Mouse (Mus musculus): Measurements from ENCODE around the gene Stk39.

Gene Stk39

DNA sequence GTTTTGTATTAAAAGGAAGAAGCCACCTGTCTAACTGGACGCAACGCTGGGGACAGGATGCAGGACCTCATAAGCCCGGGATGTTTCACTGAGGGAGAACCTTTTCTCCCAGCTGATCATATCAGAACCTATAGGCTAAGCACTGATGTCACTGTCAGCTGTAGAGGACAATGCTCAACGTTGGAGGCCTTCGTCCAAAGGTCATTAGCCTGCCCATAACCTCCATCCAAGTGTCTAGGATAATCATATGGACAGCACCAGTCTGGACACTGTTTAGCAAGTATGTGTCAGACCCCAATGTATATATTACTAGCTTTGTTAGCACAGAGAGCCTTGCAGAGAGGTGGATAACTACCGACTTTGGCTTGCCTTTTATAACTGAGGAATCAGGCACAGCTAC is 51.8 kb downstream of the Stk39 start:
- no peak for DNase-seq (ENCODE audit: low spot score)

DNA sequence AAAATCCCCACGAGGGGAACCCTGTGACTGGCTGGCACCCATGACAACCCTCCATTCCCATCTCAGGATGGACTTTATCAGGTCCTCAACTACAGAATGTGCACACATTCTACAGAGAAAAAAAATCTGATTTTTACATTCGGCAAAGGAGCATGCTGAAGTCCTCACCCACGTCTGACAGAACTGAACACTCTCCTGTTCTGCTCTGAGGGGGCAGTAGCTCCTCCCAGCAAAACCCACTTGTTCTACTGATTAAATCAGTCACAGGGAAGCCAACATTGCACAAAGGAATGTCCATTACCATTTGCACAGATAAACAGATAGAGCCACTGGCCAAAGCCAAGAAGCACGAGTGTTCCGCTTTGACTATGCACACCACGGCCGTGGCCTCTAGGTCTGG is 52.3 kb downstream of the Stk39 start:
- DNase-seq (ENCODE audit: low spot score): no peak

DNA sequence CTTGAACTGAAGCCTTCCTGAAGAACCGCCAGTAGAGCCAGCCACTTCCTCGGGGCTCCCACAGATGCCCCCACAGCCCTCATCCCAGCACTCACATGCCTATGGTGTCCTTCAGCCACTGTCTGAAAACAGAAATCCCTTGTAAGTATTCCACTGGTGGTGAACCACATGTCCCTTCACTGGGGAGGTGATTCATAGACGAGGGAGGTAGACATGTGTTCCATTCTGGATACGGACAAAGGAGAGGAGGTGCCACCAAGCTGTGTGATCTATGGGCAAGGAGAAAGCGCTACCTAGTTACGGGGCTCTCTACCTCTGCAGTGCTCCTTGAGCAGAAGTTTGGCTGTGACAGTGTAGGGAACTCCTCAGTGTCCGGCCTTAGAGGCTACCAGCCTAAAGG is 52.9 kb downstream of the Stk39 start:
- no peak for DNase-seq (ENCODE audit: low spot score)

DNA sequence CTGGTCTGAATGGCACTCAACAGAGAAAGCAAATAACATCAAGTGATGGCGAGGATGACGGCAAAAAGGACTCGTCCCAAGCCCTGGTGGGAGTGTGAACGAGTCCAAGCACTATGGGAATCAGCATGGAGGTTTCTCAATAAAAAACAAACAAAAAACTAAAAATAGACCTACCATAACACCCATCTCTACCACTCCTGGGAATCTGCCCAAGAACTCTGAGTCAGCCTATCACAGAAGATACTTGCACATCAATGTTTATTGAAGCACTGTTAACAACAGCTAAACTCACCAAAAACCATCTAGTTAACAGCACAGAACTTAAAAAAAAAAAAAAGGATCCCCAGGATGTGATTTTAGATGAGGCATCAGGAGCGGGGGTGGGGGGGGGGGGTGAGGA is 55.0 kb downstream of the Stk39 start:
- DNase-seq (ENCODE audit: low spot score): no peak

DNA sequence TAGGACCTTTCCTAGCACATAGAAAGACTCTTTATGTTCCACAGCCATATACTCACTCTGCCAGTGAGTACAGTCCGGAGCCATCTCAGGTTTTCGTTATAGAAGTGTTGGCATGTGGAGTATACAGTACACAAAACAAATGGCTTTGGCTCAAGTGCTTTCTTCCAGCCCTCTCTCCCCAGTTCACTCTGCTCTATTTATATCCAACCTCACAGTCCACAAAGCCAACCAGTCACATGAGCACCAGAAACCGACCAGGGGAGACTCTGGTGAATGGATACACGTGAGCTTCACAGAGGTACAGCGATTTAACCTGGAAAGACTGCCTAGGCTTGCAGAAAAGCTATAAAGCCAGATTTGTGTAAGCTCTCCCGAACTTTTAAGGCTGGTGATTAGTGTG is 56.4 kb downstream of the Stk39 start:
- no peak for DNase-seq (ENCODE audit: low spot score)

DNA sequence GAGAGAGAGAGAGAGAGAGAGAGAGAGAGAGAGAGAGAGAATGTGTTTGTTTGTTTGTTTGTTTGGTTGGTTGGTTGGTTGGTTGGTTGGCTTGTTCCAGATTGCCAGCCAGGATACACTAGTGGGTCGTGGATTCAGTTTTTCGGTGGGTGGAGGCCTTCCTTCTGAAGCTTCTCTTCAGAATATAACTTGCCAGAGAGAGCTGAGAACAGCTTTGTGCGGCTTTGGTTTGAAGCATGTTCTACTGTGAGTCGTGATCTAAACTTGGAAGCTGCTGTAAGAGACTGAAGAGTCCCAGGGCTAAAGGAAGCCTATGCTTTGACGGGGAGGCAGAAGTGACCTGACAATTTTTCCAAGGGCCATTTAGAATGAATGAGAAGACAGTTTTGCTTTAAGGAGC is 59.9 kb downstream of the Stk39 start:
- DNase-seq (ENCODE audit: low spot score): no peak

DNA sequence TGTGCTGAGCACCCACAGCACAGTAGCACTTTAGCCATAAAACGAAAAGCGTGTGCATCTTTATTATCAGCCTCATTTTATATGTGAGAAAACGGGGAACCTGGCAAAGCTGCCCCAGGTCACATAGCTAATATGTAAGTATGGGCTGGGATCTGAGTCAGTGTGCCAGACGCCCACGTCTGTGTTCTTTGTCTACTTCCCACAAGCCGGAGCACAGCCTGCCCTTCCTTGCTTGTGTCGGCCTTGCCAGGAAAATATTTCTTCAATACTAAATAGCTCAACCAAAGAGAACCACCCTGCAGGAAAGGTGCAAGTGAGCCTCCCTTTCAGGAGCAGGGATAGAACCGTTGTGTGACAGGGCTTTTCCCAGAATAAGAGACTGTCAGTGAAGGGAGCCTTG is 60.9 kb downstream of the Stk39 start:
- no peak for DNase-seq (ENCODE audit: low spot score)

DNA sequence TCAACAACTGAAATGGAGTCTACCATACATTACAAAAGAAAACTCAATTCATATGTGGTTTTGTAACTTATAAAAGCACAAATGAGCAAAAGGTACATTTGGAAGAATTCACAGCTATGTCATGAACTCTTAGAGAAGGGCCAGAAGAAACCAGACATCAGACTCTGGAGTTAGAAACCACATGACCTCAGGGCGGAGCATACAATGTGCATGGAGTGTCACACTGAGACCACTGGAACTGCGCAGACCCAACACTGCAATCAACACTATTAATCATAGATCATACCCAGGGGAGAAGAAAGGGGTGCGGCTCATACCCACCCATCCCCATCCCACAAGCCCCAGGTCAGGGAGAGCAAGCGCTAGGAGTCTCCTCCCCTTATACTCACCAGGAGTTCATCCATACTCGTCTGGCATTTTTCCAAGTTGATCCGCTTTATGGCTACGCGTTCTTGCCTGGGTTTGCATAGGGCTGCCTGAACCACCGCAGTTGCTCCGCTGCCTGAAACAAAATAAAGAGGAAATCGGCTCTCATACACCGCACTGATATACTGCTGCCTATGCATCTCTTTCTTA is 62.3 kb downstream of the Stk39 start:
- no peak for DNase-seq (ENCODE audit: low spot score)

DNA sequence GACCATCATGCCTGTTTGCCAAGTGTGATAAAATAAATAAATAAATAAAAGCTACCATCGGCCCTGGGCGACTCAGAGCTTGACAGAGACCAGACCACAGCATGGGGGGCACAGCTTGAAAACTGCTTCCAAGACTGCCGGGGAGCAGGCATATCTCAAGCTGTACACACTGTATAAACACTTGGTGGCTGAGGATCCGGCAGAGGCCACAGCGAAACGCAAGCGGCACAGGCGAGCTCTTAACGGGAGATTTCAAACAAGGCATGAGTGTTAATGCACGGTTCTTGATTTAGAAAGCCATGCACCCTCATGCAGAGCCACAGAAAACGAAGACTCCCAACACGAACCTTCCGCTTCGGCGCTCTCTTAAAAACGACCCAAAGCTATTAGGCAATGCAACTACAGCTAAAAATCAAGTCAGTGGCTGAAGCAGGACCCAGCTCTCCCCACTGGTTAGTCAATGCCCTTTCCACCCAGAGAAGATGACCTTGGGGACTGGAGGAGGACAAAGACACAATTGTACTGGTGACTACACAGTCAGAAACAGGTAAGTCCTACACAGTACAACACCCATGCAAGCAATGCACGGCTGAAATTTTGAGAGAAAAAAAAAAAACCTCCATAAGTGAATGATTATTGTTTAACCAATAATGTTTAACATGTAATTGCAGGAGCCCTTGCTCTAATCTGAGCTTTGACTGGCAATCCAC is 63.6 kb downstream of the Stk39 start:
- DNase-seq (ENCODE audit: low spot score): no peak

DNA sequence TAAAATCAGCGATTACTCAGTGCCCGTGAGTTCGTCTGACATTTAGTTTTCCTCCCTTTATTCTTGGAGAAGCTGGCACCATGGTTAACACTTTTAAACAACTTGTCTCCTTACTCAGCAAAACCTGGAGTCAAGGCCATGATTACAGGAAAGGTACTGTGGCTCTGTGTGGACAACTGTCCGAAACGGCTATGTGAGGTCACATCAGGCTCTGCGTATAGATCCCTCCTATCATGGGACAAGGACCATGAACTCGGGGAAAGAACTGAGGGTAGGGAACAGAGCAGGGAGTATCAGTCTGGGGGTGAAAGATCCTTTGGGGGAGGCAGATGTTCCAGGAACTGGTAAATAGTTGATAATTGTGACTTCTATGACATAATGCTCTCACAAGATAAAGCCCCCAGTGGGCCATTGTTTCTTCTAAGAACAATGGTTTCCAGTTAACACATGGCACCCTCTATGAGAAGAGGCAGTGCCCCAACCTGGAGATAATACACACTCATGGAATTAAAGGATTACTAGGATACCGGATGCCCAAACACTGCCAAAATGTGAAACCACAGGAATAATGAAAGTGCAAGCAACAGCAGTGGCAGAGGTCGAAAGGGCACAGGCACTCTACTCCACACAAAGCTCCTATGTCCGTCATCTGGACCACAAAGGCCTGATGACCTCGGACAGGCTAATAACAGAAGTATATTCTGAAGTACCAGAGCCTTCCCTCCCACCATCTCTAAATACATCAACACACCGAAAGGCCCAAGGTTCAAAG is 64.7 kb downstream of the Stk39 start:
- no peak for DNase-seq (ENCODE audit: low spot score)

DNA sequence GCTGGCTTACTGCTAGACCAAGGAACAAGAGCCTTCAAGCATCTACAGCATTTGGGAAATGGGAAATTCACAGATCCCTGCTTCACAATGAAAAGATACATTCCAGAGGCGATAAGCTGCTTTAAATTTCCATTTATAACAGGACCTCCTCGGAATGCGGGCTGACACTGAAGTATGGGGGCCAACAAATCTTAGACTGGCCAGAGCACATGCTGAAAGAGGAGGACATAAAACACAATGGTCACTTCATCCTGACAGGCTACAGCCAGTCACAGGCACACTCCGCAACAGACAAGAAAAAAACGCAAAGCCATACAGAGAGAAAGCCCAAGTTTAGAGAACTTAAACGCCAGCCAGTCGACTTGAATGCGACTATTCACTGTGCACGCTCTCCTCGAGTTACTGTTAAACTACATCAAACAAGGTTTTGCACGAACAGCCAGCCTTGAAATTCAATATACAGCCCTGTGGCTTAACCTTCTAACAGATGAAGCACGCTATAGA is 65.4 kb downstream of the Stk39 start:
- DNase-seq (ENCODE audit: low spot score): no peak

DNA sequence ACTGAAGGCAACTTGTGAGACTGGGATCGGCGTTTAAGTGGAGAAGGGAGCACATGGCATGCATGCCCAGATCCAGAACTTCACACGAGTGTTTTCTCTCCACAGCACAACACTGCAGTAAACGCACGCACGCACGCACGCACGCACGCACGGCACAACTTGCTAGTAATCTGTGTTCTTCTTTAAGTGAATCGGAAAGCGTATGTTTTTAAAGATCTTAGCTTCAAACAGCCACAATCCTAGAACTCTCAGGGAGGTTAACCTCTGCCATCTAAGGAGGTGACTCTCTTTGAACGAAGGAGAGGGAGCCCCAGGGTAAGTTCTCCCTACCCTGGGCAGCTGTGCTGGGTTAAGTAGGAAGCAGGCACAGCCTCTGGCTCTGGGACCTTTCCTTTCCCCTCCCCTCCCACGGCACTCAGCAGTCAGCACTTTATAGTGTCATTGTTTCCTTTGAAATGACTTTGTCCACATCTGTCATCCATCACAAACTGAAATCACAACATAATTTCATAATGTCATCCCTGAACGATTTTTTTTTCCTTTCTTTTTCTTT is 66.8 kb downstream of the Stk39 start:
- no peak for DNase-seq (ENCODE audit: low spot score)

DNA sequence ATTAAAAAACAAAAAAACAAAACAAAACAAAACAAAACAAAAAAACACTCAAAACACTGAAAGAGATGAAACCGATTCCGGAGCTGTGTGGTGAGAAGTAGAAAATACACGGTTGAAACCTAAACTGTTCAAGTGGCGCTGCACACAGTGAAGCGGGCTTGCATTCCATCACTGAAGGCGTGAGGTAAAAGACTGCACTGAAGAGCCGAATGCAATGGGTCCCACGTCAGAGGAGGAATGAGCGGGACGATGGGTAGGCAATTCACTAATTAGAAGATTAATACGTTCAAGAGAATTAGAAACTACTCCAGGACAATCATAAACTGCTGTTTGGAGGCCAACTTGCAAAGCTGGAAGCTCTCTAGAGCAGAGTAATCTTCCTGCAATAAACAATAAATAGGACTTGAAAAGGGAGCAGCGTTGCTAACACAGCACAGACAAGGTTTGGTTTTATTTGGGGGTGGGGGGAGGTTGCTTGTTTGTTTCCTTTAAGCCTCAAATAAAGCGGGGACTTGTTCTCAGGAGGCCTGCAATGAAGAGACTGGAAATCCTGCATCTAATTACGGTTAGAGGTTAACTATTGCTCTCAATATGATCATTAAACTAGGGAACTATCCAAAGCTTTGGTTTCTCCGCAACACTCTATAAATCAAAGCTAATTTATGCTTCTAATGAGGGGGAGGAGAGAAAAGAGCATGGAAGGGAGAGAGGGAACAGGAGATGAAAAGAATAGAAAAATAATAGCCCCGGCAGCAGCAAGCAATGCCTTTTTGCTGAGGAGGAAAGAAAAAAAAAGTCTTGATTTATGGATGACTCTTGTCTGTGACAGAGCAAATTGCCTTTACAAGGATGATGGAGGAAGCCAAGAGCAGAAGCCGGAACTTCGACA is 67.5 kb downstream of the Stk39 start:
- no peak for DNase-seq (ENCODE audit: low spot score)

DNA sequence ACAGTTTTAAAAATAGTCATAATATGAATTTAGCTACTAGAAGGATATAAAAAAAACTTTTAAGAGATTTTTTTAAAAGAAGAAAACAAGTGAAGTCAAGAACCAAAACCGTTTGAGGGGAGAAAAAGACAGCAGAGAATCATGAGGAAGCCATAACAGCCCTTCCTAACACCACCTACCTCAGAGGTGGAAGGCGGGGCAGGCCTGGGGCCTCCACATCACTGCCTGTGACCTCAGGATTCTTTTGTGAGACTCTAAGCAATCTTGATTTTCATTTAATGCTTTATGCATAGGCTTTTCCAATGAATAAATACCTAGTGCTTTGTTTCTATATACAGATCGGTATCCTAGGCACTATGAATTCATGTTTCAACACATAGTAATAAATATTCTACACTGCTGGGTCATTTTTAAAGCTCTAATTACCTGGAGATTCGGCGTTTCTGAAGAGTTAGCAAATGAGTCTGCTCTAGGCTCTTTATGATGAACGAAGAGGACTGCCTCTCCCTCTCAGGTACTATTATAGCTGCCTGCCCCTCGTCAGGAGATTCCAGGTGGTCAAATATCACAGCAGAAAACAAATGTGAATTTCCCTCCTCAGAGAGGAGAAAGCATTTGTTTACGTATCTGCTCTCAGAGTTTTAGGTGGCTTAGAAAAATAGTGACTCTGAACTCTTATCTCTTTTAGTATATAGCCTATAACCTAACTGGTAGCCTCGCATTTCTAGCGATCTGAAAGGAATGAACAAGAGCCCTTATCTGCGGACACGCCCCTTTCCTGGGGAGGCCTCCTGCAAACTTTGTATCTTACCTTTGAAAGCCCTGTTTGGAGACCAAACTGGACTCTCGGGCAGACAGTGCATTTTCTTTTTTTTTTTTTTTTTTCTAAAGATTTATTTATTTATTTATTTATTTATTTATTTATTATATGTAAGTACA is 78.2 kb downstream of the Stk39 start:
- DNase-seq (ENCODE audit: low spot score): no peak

DNA sequence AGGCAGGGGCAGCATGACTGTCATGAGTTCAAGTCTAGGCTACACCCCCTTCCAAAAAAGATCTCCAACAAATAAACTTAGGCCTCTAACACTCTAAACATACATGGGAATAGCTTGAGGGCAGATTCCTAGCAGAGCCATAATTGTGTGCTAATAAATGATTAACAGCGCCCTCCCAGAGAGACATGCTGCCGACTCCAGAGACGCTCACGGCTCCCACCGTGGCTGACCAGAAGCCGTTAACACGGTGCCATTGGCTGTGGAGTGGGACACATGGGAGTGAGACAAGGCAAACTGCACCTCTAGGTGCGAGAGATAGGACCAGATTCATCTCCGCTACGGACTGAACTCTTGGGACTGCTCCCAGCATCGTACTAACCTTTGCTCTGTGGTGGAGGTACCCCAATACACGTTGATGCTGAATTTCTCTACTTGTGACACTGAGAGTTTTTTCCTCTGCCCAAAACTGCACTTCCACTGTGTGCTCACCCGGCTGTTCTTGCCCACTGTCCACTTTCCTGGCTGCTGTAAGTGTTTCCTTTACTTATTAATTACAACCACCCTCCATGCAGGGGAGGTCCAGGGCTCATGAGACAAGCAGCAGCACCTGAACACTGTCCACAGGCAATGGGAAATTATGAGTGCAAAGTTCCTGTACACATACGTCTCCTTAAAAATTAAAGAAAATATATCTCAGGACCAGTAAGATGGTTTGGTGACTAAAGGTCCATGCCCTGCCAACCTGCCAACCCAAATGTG is 84.1 kb downstream of the Stk39 start:
- DNase-seq (ENCODE audit: low spot score): no peak

DNA sequence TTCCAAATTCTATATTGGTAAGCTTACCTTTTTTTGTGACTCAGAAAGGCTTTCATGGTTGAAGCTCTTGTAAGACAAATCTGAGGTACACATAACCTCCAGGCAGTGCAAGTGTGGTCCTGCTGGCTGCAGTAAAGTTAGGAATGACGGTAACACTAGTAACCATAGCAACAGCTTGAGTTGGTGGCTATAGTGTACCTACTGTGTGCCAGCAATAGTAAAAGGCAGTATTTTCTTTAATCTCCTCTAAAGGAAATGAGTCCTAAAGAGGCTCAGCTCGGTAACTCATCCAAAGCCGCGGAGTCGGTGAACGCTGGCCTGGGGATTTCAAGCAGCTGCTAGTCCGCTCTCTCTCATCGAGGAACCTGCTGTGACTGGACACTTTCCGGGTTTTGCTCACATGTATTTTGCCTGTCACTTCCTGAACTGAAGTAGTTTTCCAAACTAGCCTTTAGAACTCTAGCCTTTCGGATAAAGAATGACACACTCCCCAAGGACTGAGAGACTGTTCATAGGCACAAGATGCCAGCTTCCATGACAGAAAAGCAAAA is 85.7 kb downstream of the Stk39 start:
- DNase-seq (ENCODE audit: low spot score): no peak

DNA sequence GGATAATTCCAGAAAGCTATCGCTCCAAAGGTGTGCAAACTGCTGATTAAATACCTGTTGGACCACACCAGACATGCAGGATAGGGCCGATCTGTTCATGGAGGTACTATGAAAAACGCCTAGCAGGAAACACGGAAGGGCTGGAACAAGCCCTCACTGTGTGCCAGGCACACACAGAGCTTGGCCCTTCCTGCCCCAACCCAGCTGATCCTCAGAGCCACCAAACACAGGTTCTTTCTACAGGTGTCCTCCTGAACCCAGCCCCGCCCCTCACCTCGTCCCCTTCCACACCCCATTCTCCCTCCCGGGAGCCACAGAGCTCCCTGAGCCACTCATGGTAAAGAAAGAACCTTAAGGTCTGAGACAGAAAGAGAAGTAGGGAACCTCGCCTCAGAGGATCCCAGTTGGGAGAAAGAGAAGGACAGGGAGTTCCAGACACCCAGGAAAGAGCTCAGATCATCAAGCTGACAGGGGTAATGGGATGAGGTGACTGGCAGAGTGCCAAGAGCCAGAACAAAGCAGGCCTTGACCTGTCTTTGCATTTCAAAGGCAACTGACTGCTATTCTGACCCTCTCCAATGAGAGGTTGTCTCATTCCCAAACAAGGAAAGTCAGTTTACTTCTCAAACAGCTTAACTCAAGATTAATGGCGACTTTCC is 86.3 kb downstream of the Stk39 start:
- peak; percentile 43 for DNase-seq (ENCODE audit: low spot score)

DNA sequence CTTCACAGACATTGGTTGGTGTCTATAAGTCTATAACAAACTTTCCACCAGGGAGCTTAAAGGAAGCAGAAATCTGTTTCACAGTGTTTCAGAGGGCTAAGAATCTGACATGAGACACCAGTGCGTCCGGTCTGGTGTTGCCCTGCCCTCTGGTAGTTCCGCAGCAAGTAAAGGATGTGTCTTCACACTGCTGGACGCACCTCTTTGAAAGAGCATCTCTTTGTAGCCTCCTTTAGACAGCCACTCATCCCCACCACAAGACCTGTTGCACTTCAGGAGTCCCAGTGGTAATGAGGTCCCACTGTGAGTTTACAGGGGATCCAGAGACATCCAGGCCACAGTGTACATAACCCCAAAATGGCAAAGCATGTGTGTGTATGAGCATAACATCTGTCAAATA is 88.1 kb downstream of the Stk39 start:
- no peak for DNase-seq (ENCODE audit: low spot score)

DNA sequence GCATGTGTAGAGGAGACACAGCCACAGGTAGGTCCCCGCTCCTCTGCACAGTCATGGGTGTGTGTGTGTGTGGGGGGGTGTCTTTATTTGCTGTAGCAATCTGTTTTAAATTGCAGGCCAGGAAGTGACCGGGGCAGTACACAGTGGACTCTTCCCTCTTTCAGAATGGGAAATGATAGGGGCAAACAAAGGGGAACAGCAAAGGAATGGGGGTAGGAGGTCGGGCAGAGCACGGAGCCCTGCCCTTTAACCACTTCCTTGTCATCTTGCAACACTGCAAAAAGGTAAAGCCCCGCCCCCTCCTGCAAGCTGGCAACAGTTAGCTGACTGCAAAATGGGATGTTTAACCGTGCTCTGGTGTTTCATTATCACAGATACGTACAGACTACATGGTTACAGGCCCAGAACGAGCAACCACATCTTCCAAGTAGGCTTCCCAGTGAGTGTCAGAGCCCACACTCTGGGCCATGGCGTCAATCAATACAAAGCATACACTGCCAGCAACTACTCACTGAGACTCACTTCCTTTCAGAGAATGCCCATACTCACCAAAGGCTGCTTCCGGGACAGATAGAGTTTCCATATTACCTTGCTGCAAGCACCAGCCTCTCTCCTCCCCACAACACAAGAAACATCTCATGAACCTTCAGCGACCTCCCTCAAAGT is 89.5 kb downstream of the Stk39 start:
- peak; percentile 61 for DNase-seq (ENCODE audit: low spot score)

Data from urinary bladder, postnatal 14 days (tissue).